Mouse (Mus musculus) ZHBTc4 (cell line): ENCODE measurements around the gene Aff1.

ENCODE experiments used
- DNase-seq: peaks from one replicate; pipeline ENCODE4 v3.0.0-alpha.2; 2011; ENCODE audit warnings: low read depth, low spot score

Gene Aff1

DNA sequence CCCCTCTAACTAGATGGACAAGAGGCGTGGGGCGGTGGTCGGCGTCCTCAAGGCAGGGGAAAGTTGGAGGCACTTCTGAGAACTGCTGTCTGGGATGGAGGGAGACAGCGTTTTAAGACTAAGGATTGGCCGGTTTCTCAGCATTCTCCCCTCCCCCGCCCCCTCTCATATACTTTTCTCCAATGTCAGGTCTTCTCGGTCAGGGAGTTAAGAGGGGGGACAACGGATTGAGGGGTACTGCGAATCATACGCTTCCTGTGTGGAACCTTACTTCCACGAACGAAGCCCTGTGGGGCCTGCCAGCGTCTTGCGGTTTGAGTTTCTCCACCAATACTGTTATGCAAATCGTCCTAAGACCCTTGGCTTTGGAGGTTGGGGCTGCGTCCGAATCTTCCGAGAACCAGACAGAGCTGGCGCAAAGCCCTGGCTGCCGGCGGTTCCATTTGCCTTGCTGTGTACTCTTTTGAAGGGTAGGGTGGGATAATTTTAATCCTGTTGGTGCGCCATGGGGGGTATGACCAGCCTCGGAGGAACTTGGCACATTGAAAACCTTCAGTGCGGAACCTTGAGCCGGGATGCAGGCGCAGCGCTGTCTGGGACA is 967 bp downstream of the Aff1 start:
- DNase-seq = peak; percentile 96

DNA sequence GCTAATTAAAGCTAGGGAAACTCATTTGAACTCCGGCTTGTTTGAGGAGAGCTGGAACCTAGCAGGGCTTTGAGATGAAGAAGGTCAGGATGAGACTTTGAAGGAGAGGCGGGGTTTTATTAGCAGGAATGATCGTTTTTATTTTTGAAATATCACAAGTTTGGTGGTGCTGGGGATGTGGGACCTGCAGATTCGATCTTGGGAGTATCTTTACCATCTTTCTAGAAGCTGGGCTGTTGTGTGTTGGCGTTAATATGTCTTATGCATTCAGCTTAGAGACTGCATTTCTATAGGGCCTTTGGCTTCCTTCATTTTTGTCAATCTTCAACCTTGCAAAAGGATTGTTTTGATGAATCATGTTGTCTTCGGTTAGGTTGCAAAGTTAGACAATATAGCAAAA is 1.9 kb downstream of the Aff1 start:
- DNase-seq = no peak

DNA sequence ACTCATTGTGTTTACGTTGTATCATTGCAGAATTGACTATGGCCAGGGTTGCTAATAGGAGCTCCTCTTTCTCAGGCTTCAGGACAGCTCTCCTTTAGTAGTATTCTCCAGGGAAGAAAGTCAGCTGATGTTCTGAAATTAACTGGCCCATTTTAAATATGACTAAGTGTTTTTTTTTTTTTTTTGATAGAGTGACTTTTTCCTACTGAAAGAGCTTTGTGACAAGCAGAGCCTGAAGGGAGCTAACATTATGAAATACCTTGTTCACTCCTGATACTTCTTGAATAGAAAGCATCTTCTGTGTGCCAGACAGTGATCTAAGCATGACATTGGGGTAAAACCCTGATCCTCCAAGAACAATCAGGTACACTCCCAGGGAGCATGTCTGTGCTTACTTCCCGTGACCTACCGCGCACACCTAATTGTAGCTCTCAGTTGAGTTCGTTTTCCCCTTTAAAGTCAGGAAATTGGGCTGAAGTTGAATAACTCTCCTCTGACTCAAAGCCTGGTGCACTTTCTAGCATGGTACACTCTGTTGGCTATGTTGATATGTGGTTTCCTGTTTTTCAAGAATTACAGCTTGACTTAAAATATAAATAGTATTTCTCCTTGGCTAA is 5.8 kb downstream of the Aff1 start:
- DNase-seq = no peak

DNA sequence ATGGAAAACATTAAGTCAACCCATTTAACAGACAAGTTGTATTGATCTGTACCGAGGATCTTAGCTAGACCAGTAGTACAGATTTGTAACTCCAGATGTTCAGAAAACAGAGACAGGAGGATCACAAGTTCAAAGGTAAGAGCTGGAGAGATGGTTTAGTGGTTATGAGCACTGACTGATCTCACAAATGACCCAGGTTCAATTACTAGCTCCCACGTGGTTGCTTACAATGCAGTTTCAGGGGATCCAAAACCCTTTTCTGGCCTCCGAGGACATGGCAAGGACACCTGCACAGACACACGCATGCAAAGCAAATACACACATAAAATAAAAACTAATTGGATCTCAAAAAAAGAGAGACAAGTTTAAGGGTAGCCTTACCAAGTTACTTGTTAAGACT is 6.4 kb downstream of the Aff1 start:
- DNase-seq = no peak

DNA sequence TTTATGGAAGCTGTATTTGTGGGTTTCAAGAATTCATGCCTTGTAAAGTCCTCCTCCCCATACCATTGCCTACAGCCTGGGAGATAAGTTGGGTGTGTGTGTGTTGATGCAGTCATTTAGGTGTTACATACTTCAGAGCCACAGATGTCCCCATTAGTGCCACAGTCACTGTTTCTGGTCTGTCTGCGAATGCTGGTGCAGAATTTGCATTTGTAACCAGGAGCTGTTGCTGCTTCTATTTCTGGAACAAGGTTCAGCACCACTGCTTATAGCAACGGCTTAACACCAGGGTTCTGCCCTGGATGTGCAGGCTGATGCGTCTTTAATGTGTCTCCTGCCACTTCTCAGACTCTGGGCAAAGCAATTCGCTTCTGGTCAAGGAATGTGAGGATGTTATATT is 7.4 kb downstream of the Aff1 start:
- no peak for DNase-seq

DNA sequence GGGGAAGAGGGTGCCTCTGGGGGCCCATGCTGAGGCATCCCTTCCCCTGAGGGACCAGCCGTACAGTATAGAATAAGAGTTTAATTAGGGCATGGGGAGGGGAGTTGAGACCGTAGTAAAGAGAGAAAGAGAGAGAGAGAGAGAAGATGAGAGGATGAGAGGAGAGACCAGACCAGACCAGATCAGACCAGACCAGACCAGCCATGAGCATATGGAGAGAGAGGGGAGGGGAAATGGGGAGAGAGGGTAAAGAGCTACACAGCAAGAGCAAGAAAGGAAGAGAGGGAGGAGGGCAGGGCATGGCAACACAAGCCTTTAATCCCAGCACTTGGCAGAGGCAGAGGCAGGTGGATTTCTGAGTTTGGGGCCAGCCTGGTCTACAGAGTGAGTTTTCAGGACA is 8.5 kb downstream of the Aff1 start:
- peak; percentile 67 for DNase-seq

DNA sequence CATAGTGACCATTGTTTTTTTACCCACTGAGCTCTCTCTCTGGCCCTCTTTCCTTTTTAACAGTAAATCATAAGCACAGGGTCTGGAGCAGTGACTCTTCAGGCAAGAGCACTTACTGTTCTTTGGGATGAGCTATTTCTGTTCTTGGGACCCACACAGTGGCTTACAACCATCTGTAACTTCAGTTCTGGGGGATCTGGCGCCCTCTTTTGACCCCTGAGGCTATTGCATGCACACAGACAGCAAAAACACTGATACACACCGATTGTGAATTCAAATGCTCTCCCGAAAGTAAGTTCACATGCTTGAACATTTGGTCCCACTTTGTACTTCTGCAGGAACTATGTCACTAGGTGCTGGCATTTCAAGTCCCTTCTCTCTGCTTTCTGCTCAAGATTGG is 9.3 kb downstream of the Aff1 start:
- DNase-seq = peak; percentile 81

DNA sequence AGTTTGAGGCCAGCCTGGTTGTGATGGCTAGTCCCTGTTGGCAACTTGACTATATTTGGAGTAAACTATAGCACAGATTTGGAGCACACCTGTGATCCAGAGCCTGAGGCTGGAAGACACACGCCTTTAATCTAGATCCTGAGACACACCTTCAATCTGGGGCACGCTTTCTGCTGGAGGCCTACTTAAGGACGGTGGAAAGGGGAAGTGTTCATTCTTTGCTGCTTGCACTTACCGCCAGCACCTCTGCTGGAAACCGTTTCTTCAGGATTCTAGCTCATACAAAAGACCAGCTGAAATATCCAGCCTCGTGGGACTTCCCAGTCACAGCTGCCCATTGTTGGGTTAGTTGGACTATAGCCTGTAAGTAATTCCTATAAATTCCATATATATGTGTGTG is 10.4 kb downstream of the Aff1 start:
- no peak for DNase-seq

DNA sequence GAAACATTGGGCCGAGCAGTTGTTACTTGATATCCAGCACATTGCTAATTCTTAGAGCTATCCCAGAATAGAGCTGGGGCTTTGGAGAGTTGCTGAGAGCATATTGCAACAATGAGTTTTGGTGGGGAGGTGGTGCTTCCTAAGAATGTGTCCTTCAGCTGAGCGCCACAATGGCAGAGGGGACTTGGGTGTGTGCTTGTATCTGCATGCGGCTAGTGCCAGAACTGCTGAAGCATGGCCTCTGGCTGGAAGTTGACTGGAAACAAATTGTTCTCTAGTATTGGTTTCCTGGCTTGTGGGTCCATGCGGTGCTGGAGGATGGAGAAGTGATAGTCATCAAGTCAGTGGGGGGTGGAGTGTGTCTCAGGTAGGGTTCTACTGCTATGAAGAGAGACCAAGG is 13.2 kb downstream of the Aff1 start:
- DNase-seq = peak; percentile 71

DNA sequence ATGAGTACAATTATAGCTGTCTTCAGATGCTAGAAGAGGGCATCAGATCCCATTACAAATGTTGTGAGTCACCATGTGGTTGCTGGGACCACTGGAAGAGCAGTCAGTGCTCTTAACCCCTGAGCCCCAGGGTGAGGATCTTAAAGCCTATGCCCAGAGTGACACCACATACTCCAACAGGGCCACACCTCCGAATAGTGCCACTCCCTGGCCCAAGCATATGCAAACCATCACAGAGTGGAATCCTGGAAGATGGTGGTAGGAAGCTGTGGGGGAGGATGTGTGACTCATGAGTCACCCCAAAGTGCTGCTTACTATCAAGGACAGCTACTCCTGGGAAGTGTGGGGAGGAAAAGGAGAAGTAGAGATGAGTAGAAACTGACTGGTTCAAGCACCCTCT is 13.7 kb downstream of the Aff1 start:
- peak; percentile 83 for DNase-seq

DNA sequence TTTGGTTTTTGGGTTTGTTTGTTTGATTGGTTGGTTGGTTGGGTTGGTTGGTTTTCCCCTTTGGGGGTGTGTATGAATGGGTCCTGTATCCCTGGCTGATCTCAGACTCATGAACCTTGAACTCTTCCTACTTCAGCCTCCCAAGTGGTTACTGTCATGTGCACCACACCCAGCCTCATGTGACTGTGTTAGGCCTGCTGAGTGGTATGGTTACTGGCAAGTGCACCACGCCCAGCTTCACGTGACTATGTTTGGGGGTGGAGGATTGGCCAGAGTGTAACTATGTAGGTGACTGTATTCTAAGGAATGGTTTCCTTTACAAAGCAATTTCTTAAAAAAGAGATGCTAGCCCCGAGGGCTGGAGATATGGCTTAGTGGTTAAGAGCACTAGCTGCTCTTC is 16.9 kb downstream of the Aff1 start:
- DNase-seq = peak; percentile 95

DNA sequence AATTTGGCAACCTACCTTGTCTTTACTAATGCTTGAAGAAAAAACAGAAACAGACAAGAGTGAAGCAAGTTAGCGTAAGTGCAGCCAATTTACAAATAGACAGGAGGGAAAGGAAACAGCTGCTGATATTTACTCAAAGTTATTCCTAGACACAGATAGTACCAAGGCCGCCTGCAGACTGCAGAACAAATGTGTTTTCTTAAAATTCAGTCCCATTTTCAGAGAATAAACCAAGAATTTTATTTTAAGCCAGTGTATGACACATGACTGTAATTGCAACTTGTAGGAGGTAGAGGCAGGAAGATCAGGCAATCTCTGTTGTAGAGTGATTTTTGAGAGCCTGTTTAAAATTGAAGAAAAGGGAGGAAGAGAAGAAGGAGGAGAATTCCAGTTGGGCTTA is 19.7 kb downstream of the Aff1 start:
- DNase-seq = no peak

DNA sequence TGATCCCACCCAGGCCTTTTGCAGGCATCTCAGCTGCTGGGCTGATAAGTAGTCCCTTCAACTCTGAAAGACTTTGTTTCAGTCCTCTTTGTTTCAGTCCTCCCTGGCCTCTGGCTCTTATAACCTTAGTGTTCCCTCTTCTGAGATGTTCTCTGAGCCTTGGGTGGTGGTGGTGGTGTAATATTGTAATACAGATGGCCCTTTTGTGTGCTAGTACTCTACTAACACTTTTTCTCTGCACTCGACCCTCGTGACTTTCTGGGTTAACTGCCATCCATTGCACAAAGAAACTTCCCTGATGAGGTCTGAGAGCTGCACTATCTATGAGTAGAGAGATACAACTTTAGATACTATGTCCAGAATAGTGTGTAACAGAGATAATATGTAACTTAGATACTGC is 21.2 kb downstream of the Aff1 start:
- DNase-seq = no peak

DNA sequence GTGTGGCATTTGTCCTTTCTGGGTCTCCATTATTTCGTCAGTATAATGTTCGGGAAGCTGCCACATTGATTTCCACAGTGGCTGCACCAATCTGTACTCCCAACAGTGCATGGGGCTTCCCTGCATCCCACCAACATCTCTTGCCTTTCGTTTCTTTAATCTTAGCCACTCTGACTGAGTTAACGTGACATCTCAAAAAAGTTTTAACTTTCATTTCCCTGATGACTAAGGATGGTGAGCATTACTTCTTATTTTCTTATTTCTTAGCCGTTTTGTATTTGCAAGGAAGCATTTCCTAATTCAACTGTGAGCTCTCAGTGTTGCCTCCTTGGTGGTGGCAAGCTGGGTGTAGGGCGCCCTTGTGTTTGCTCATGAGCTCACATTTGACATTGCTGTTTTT is 22.8 kb downstream of the Aff1 start:
- no peak for DNase-seq

DNA sequence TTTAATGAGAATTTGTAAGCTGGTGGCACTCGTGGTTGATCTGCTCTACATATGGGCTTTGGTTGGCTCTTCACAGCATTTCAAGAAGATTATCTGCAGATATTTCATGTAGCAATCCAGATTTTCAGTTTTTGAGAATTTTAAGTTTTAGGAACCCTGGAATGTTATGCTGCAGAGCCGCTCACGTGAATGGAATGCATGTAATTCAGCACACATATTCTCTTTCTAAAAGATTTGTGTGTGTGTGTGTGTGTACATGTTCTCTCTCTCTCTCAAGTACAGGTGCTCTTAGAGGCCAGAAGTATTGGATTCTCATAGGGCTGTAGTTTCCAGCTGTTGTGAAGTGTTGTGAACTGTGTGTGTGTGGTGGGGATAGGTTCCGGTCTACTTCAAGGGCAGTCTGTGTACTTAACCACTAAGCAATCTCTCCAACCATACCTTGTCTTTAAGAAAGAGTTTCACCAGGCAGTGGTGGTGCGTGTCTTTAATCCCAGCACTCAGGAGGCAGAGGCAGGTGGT is 24.7 kb downstream of the Aff1 start:
- DNase-seq = no peak

DNA sequence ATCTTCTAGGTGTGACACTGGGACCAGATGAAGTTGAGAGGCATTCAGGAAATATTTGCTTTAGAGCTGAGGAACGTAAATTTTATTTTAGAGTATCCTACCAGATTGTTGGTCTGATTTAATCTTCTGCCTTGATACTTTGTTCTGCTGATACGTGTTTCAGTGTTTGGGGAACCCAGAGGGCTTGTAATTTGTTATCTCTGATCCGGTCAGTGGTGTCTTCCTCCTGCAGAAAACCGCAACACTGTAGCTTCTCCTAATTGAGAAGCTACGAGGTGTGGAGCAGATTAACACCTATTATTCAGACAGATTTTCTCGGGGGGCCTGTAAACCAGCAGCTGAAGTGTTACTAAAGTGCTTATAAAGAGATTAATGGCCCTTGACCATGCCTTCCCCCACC is 27.0 kb downstream of the Aff1 start:
- DNase-seq = no peak

DNA sequence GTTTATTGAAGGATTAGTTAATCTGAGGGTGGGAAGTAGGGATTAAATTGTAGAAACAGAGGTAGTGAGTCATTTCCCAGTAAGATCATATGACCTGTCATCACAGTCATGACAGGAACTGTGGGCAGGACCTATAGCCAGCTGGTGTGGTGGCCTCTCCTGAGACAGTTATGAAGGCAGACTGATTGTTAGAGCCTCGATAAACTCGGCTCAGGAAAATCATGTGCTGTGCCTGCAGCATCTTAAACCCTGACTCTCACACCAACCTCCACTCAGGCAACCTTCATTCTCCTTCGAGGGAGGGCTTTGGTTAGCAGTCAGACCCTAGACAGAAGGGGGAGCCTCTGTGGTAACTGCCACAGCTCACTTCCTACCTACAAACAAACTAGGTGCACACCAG is 27.7 kb downstream of the Aff1 start:
- no peak for DNase-seq

DNA sequence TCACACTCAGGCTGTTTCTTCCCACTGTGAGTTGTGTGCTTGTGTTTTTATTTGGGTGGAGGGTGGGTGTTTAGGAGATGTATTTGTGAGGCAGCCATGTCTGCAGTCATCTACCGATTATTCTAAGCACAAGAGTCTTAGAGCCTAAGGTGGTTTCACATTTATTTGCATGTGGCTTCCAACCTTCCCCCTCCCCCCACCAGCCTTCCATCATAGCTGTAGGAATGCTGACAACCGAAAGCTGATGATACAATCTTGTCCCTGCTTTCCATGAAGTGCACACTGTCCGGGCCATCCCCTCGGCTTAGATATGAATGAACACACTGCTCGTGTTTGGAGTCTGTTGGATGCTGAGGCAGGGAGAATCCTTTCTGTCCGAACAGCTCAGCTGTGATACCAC is 28.8 kb downstream of the Aff1 start:
- peak; percentile 53 for DNase-seq

DNA sequence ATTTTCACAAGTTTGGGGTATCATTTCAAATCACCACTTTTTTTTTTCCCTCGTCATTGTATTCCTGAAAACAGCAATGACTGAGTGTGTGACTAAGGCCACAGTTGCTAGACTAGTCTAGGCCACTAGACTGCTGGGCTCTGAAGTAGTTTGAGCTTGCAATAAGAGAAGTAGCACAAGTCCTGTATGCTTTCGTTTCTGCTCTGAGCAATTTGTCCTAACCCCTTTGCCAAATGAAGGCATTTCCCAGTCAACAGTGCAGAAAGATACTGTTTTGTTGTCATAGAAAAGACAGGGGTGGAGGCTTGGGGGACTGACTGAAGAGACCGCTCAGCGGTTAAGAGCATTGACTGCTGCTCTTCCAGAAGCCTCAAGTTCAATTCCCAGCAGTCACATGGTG is 29.3 kb downstream of the Aff1 start:
- no peak for DNase-seq

DNA sequence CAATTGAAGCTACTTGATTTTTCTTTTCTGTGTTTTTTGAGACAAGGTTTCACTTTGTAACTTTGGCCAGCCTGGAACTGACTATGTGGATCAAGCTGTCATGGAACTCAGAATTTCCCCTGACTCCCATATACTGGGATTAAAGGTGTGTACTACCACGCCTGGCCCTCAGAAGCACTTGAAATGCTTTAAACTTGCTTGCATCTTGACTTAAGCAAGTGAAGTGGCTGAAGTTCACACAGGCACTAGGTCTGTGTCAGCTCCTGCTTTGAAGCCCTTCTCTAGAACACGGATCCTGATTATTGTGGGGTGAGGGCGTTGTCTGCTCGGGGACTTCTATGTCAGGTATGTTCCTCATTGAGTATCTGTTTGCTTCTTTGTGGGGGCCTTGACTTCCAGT is 30.5 kb downstream of the Aff1 start:
- DNase-seq = no peak

DNA sequence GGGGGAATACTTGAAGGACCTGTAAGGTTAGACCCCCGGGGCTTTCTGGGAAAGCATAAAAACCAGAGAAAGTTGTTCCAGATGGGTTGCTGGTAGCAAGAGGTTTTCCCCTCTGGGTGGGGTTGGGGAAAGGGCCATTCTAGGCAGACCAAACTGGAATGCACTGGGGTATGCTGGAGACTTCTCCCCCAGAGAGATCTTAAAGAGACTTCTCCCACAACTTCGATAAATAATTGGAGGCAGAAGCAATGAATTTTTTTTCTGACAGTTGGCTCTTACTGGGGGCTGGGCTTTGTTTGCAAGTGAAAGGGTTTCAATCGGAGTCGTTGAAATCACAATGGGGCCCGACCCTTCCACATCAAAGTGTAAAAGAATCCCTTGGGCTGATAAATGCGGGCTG is 32.2 kb downstream of the Aff1 start:
- peak; percentile 98 for DNase-seq

DNA sequence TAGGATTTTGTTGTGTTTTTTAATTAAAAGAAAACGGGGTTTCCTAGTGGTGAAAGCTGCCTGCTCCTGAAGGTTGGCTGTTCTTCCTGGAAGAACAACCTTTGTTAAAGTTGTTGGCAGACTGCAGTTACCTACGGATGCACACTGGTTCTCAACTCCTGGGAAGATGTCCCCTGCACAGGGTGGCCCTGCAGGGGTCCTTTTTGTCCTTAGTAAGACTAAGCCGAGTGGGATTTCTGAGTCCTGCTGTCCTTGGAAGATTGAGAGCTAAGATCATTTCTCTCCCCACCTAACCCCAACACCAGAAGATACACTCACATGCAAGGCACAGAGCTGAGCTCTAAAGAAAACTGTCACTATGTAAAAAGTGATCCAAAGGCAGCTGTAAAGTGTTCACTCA is 32.6 kb downstream of the Aff1 start:
- no peak for DNase-seq

DNA sequence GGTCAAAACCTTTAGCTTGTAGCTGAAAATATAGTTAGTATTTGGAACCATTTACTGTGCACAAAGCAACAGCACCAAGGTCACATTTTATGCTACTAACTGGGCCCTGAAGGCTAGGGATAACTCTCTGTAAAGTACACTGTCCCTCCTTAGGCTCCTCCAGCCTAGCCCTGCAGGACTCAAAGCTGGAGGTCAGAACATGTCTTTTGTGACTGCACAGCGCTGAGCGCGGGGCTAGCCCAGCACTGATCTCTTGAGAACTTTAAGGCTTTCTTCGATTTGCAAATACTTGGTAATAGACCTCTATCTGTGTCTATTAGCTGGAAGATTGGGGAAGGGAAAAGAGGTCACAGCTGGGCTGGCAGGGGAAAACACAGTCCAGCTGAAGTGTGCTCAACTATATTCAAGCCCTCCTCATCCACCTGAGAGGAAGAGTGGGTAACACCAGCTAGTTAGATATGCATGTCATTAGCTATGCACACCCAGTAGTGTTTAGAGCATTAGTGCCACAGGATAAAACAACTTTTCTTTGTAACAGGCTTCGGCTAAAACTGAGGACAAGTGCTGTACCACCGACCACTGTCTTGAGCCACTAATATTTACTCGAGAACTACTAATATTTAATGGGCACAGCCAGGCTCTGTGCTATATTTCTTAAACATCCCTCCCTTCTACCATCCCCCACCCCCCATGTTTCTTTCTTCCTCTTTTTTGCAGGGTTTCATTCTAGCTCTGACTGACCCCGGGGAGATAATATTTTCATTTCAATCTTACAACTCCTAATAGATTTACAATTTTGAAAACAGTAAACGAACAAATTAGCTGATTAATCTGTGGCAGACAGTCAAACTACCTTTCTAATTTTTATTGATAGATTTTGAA is 33.3 kb downstream of the Aff1 start:
- peak; percentile 64 for DNase-seq
